Mouse (Mus musculus) stomach, embryonic 14.5 days (tissue): ENCODE measurements around the gene Nptxr. TPM values are rescaled to one million over a fixed set of nuclear protein-coding genes. Genes with fewer than 3 reads are reported as not detected.

Experiments used
- ATAC-seq: fragments of 200-750 bp; cut with Nextera tagmentation; 2 replicates; pipeline ENCODE4 v1.8.0; 2017; ENCODE audit warnings: low read depth, moderate TSS enrichment; ENCODE audit not compliant: insufficient number of reproducible peaks, insufficient read depth, low FRiP score
- H3K27ac ChIP-seq: fragments of 300-500 bp; sonication (generic); 2 replicates; pipeline ENCODE4 v1.5.1; 2014; ENCODE audit warnings: mild to moderate bottlenecking, low read length, moderate library complexity, mixed read lengths
- H3K27me3 ChIP-seq: fragments of 300-500 bp; sonication (generic); 2 replicates; pipeline ENCODE4 v1.6.1; 2014; ENCODE audit warnings: low read length, control low read depth, mixed read lengths; ENCODE audit not compliant: control insufficient read depth, insufficient read depth
- H3K36me3 ChIP-seq: fragments of 300-500 bp; sonication (generic); 2 replicates; pipeline ENCODE4 v1.6.1; 2014; ENCODE audit warnings: mild to moderate bottlenecking, control low read depth, low read length, moderate library complexity, mixed read lengths; ENCODE audit not compliant: control insufficient read depth, insufficient read depth
- H3K4me1 ChIP-seq: fragments of 300-500 bp; sonication (generic); 2 replicates; pipeline ENCODE4 v1.6.1; 2014; ENCODE audit warnings: low read length, control low read depth, mixed read lengths; ENCODE audit not compliant: control insufficient read depth, insufficient read depth
- H3K4me2 ChIP-seq: fragments of 300-500 bp; sonication (generic); replicated peaks from 2 replicates; pipeline ENCODE4 v1.6.1; 2014; ENCODE audit warnings: low read depth, low read length, control low read depth
- H3K4me3 ChIP-seq: fragments of 300-500 bp; sonication (generic); 2 replicates; pipeline ENCODE4 v1.5.1; 2014; ENCODE audit warnings: low read depth, low read length, control low read depth
- H3K9ac ChIP-seq: fragments of 300-500 bp; sonication (generic); replicated peaks from 2 replicates; pipeline ENCODE4 v1.6.1; 2014; ENCODE audit warnings: low read depth, mild to moderate bottlenecking, control low read depth, low read length, moderate library complexity, mixed read lengths
- H3K9me3 ChIP-seq: fragments of 300-500 bp; sonication (generic); 2 replicates; pipeline ENCODE4 v1.6.1; 2016; ENCODE audit warnings: low read depth, low read length, control low read depth; ENCODE audit not compliant: control insufficient read depth
- WGBS: fragments of 180-500 bp; shearing (Covaris S2); extraction: QIAGEN DNeasy Blood & Tissue Kit; methylation state at CpG from one replicate; pipeline ENCODE4 v1.1.7; 2014; 5-methylcytosine and 5-hydroxymethylcytosine counted together
- polyA plus RNA-seq: library from polyadenylated mRNA; unstranded; fragments of >200 nt; fragmentation: Nextera tagmentation; extraction: Ambion mirVana; gene quantifications from 2 replicates; pipeline ENCODE4 v1.2.1, GENCODE M21; 2014

The Nptxr gene
- polyA plus RNA-seq, 1 experiment from 2014 or later: 2.7 TPM

GRCm38 (mm10) chr15:79770629-79771240 lies 33.8 kb downstream of the Nptxr start:
- Histone ChIP-seq H3K9ac (no peak overlapping the region), H3K4me2 (no peak overlapping the region), H3K4me1 (peaks cover 15% of the 10 kb centered on the region; the same call in 1 of the 2 replicates), H3K27me3 (no peaks in the 10 kb centered on the region), H3K9me3 (no peaks in the 10 kb centered on the region), H3K4me3 (no peak overlapping the region), H3K27ac (no peak overlapping the region), H3K36me3 (no peaks in the 10 kb centered on the region)
- no peak for ATAC-seq
- 78% methylated on average over 21 of the region's 21 CpGs for WGBS

- Histone ChIP-seq H3K27me3 (no peaks in the 10 kb centered on the region), H3K4me3 (no peak overlapping the region), H3K4me1 (peaks cover 5% of the 10 kb centered on the region; the same call in 1 of the 2 replicates), H3K9ac (no peak overlapping the region), H3K36me3 (no peaks in the 10 kb centered on the region; the same call in 1 of the 2 replicates), H3K27ac (no peak overlapping the region), H3K9me3 (no peaks in the 10 kb centered on the region), H3K4me2 (no peak overlapping the region)
- ATAC-seq: no peak
- 58% methylated on average over 6 of the region's 6 CpGs for WGBS
Measured at GRCm38 (mm10) chr15:79768302-79768701, 36.3 kb downstream of the Nptxr start.

GRCm38 (mm10) chr15:79767327-79767961 lies 37.1 kb downstream of the Nptxr start:
- 82% methylated on average over 16 of the region's 16 CpGs for WGBS

GRCm38 (mm10) chr15:79766586-79767071 lies 37.9 kb downstream of the Nptxr start:
- H3K36me3 ChIP-seq: peaks cover 9% of the 10 kb centered on the region; the same call in 1 of the 2 replicates
- no peak for ATAC-seq
- no peak overlapping the region for H3K4me3 ChIP-seq
- H3K27ac ChIP-seq: no peak overlapping the region
- no peaks in the 10 kb centered on the region for H3K27me3 ChIP-seq
- 72% methylated on average over 10 of the region's 10 CpGs for WGBS
- no peaks in the 10 kb centered on the region for H3K9me3 ChIP-seq
- no peak overlapping the region for H3K4me2 ChIP-seq
- no peaks in the 10 kb centered on the region for H3K4me1 ChIP-seq
- H3K9ac ChIP-seq: no peak overlapping the region

More at GRCm38 (mm10) chr15:79767327-79767961, 37.1 kb downstream of the Nptxr start:
- no peak overlapping the region for H3K27ac ChIP-seq
- H3K4me1 ChIP-seq: no peaks in the 10 kb centered on the region
- no peak overlapping the region for H3K4me3 ChIP-seq
- no peaks in the 10 kb centered on the region for H3K9me3 ChIP-seq
- peaks cover 6% of the 10 kb centered on the region; the same call in 1 of the 2 replicates for H3K36me3 ChIP-seq
- no peak overlapping the region for H3K4me2 ChIP-seq
- ATAC-seq: no peak
- H3K9ac ChIP-seq: no peak overlapping the region
- H3K27me3 ChIP-seq: no peaks in the 10 kb centered on the region

- Histone ChIP-seq H3K4me3 (no peak overlapping the region), H3K9me3 (no peaks in the 10 kb centered on the region), H3K9ac (no peak overlapping the region), H3K36me3 (peaks cover 11% of the 10 kb centered on the region; the same call in 1 of the 2 replicates), H3K4me2 (no peak overlapping the region), H3K27ac (no peak overlapping the region), H3K27me3 (no peaks in the 10 kb centered on the region), H3K4me1 (no peaks in the 10 kb centered on the region)
- 63% methylated on average over 9 of the region's 10 CpGs for WGBS
- ATAC-seq: no peak
Measured at GRCm38 (mm10) chr15:79766168-79766567, 38.4 kb downstream of the Nptxr start.

GRCm38 (mm10) chr15:79765361-79765760 lies 39.2 kb downstream of the Nptxr start:
- no peaks in the 10 kb centered on the region for H3K4me1 ChIP-seq
- no peak overlapping the region for H3K9ac ChIP-seq
- no peak overlapping the region for H3K27ac ChIP-seq
- ATAC-seq: no peak
- H3K9me3 ChIP-seq: no peaks in the 10 kb centered on the region
- no peak overlapping the region for H3K4me3 ChIP-seq
- peaks cover 11% of the 10 kb centered on the region; the same call in 1 of the 2 replicates for H3K36me3 ChIP-seq
- WGBS: 88% methylated on average over 2 of the region's 2 CpGs
- no peak overlapping the region for H3K4me2 ChIP-seq
- H3K27me3 ChIP-seq: no peaks in the 10 kb centered on the region

- Histone ChIP-seq H3K4me2 (no peak overlapping the region), H3K9me3 (no peaks in the 10 kb centered on the region), H3K27me3 (no peaks in the 10 kb centered on the region), H3K4me1 (no peaks in the 10 kb centered on the region), H3K36me3 (peaks cover 11% of the 10 kb centered on the region; the same call in 1 of the 2 replicates), H3K9ac (no peak overlapping the region), H3K27ac (no peak overlapping the region), H3K4me3 (no peak overlapping the region)
- 79% methylated on average over 11 of the region's 11 CpGs for WGBS
- no peak for ATAC-seq
Measured at GRCm38 (mm10) chr15:79764539-79765267, 39.9 kb downstream of the Nptxr start.

- peaks cover 11% of the 10 kb centered on the region; the same call in 1 of the 2 replicates for H3K36me3 ChIP-seq
- no peak for ATAC-seq
- WGBS: 83% methylated on average over 7 of the region's 7 CpGs
- no peak overlapping the region for H3K27ac ChIP-seq
- H3K4me1 ChIP-seq: no peaks in the 10 kb centered on the region
- no peak overlapping the region for H3K4me2 ChIP-seq
- no peak overlapping the region for H3K9ac ChIP-seq
- no peak overlapping the region for H3K4me3 ChIP-seq
- H3K9me3 ChIP-seq: no peaks in the 10 kb centered on the region
- H3K27me3 ChIP-seq: no peaks in the 10 kb centered on the region
Measured at GRCm38 (mm10) chr15:79763601-79764246, 40.8 kb downstream of the Nptxr start.
